Mouse (Mus musculus) forebrain, postnatal 0 days (tissue): ENCODE data around the gene Ces2c. TPM values are rescaled to one million over a fixed set of nuclear protein-coding genes. Genes with fewer than 3 reads are reported as not detected.

Experiments
- ATAC-seq: fragments of 200-750 bp; cut with Nextera tagmentation; 2 replicates; pipeline ENCODE4 v1.8.0; 2017; ENCODE audit warnings: mild to moderate bottlenecking, moderate library complexity
- DNase-seq: peaks from one replicate; pipeline ENCODE4 v3.0.0-alpha.2; 2015
- H3K27ac ChIP-seq: fragments of 300-500 bp; sonication (generic); 2 replicates; pipeline ENCODE4 v1.5.1; 2014; ENCODE audit warnings: low read depth, mild to moderate bottlenecking, antibody characterized with exemption, low read length, moderate library complexity, mixed read lengths
- H3K27me3 ChIP-seq: fragments of 300-500 bp; sonication (generic); 2 replicates; pipeline ENCODE4 v1.6.1; 2014; ENCODE audit warnings: mild to moderate bottlenecking, low read length, mixed read lengths; ENCODE audit not compliant: insufficient read depth
- H3K36me3 ChIP-seq: fragments of 300-500 bp; sonication (generic); 2 replicates; pipeline ENCODE4 v1.6.1; 2014; ENCODE audit warnings: mild to moderate bottlenecking, moderate library complexity; ENCODE audit not compliant: insufficient read depth
- H3K4me1 ChIP-seq: fragments of 300-500 bp; sonication (generic); 2 replicates; pipeline ENCODE4 v1.6.1; 2014; ENCODE audit warnings: antibody characterized with exemption; ENCODE audit not compliant: insufficient read depth
- H3K4me2 ChIP-seq: fragments of 300-500 bp; sonication (generic); 2 replicates; pipeline ENCODE4 v1.6.1; 2014; ENCODE audit warnings: low read depth, mild to moderate bottlenecking, moderate library complexity
- H3K4me3 ChIP-seq: fragments of 300-500 bp; sonication (generic); 2 replicates; pipeline ENCODE4 v1.5.1; 2014; ENCODE audit warnings: low read depth, low read length, mixed read lengths
- H3K9ac ChIP-seq: fragments of 300-500 bp; sonication (generic); 2 replicates; pipeline ENCODE4 v1.6.1; 2014; ENCODE audit warnings: mild to moderate bottlenecking
- H3K9me3 ChIP-seq: fragments of 300-500 bp; sonication (generic); 2 replicates; pipeline ENCODE4 v1.6.1; 2016; ENCODE audit warnings: low read length
- CTCF ChIP-seq: sonication (generic); IDR thresholded peaks from 2 replicates; pipeline ENCODE4 v1.5.1; 2016; ENCODE audit warnings: antibody characterized with exemption, control low read depth, low read depth
- WGBS: fragments of 180-500 bp; shearing (Covaris S2); extraction: QIAGEN DNeasy Blood & Tissue Kit; methylation state at CpG from one replicate; pipeline ENCODE4 v1.1.7; 2014; 5-methylcytosine and 5-hydroxymethylcytosine counted together
- polyA plus RNA-seq: library from polyadenylated mRNA; unstranded; fragments of >200 nt; fragmentation: Nextera tagmentation; extraction: Ambion mirVana; gene quantifications from 2 replicates; pipeline ENCODE4 v1.2.1, GENCODE M21; 2015
- total RNA-seq: library from RNA; depleted of rRNA; stranded (reverse); fragments of >200 nt; gene quantifications from 2 replicates; pipeline ENCODE4 v1.2.3, GENCODE M21; 2014; rRNA removed

The Ces2c gene
- total and polyA plus RNA-seq, 2 experiments from 2014 or later, result not detected

GRCm38 (mm10) chr8:104901746-104902145, 54.9 kb downstream of the Ces2c start:
- no peaks in the 10 kb centered on the region for H3K4me1 ChIP-seq
- TF ChIP-seq CTCF, result no peak
- 80% methylated on average over 2 of the region's 2 CpGs for WGBS

More at GRCm38 (mm10) chr8:104901746-104902145, 54.9 kb downstream of the Ces2c start:
- Histone ChIP-seq H3K9ac (no peak overlapping the region), H3K27me3 (no peaks in the 10 kb centered on the region), H3K27ac (no peak overlapping the region), H3K4me2 (no peak overlapping the region), H3K4me3 (no peak overlapping the region), H3K36me3 (no peaks in the 10 kb centered on the region), H3K9me3 (no peaks in the 10 kb centered on the region)
- DNase-seq, result no peak
- ATAC-seq, result no peak

Other genes starting within 250 kb of the Ces2c start
- not detected in 2 replicates for gene Cdh16, start 222.7 kb upstream of the Ces2c start, total RNA-seq
- gene Cdh16, start 222.7 kb upstream of the Ces2c start, polyA plus RNA-seq, result not detected in 2 replicates
- gene Rrad, start 215.7 kb upstream of the Ces2c start, total RNA-seq, result 5.2 and 5.3 TPM in 2 replicates
- 2.2 and 2.9 TPM in 2 replicates for gene Rrad, start 215.7 kb upstream of the Ces2c start, polyA plus RNA-seq
- 54.9 and 61.9 TPM in 2 replicates for gene Ciao2b, start 205.1 kb upstream of the Ces2c start, total RNA-seq
- 108 and 110 TPM in 2 replicates for gene Ciao2b, start 205.1 kb upstream of the Ces2c start, polyA plus RNA-seq
- not detected in 2 replicates for gene Ces2a, start 113.1 kb upstream of the Ces2c start, total RNA-seq
- gene Ces2a, start 113.1 kb upstream of the Ces2c start, polyA plus RNA-seq, result not detected in 2 replicates
- gene Ces2b, start 15.5 kb upstream of the Ces2c start, total RNA-seq, result 0.23 TPM in 1 of 2 replicates, not detected in the other
- 0.14 TPM in 1 of 2 replicates, not detected in the other for gene Ces2b, start 15.5 kb upstream of the Ces2c start, polyA plus RNA-seq
- gene Ces2e, start 79.2 kb downstream of the Ces2c start, total RNA-seq, result not detected in 2 replicates
- not detected in 2 replicates for gene Ces2e, start 79.2 kb downstream of the Ces2c start, polyA plus RNA-seq
- not detected in 2 replicates for gene Ces2f, start 100.3 kb downstream of the Ces2c start, total RNA-seq
- gene Ces2f, start 100.3 kb downstream of the Ces2c start, polyA plus RNA-seq, result not detected in 2 replicates
- 0.31 and 0.76 TPM in 2 replicates for gene Ces2g, start 114.7 kb downstream of the Ces2c start, total RNA-seq
- gene Ces2g, start 114.7 kb downstream of the Ces2c start, polyA plus RNA-seq, result 0.08 and 0.20 TPM in 2 replicates
- gene Ces2h, start 153.8 kb downstream of the Ces2c start, total RNA-seq, result not detected in 2 replicates
- gene Ces2h, start 153.8 kb downstream of the Ces2c start, polyA plus RNA-seq, result not detected in 2 replicates
- gene Ces3a, start 201.5 kb downstream of the Ces2c start, total RNA-seq, result not detected in 2 replicates
- gene Ces3a, start 201.5 kb downstream of the Ces2c start, polyA plus RNA-seq, result not detected in 2 replicates
- gene Ces3b, start 236.7 kb downstream of the Ces2c start, total RNA-seq, result not detected in 2 replicates
- gene Ces3b, start 236.7 kb downstream of the Ces2c start, polyA plus RNA-seq, result not detected in 2 replicates